Mouse (Mus musculus) brown adipose tissue, adult 24 weeks (tissue): ENCODE results near the gene Zfp773. TPM values are rescaled to one million over a fixed set of nuclear protein-coding genes. Genes with fewer than 3 reads are reported as not detected.
A peak's percentile ranks its signal among the peaks of the same experiment; 100 is the strongest.
"Not testable (repeated sequence)": the region's sequence is repeated elsewhere in the genome, so short reads cannot be mapped to it uniquely, and the experiment has no call there.

ENCODE experiments used
- H3K27ac ChIP-seq: fragments of 200-500 bp; replicated peaks from 2 replicates; pipeline ENCODE4 v1.5.1; 2012; ENCODE audit warnings: low read depth, mild to moderate bottlenecking, low read length
- H3K4me1 ChIP-seq: fragments of 200-500 bp; 2 replicates; pipeline ENCODE4 v1.6.1; 2012; ENCODE audit warnings: low read length, mixed read lengths; ENCODE audit not compliant: control insufficient read depth, insufficient read depth, insufficient read length
- H3K4me3 ChIP-seq: fragments of 200-500 bp; 2 replicates; pipeline ENCODE4 v1.5.1; 2012; ENCODE audit warnings: low read depth, mild to moderate bottlenecking, low read length, moderate library complexity; ENCODE audit not compliant: insufficient read depth
- polyA plus RNA-seq: library from polyadenylated mRNA; stranded (reverse); fragments of >200 nt; gene quantifications from 2 replicates; pipeline ENCODE4 v1.2.4, GENCODE M21; 2012; ENCODE audit not compliant: missing spikeins, insufficient read depth, insufficient read length

The Zfp773 gene
- polyA plus RNA-seq, result 0.63 TPM in 1 of 2 replicates, not detected in the other

GRCm38 (mm10) chr7:7136379-7136866 lies at the start of gene Zfp773:
Zfp773 (minus strand) TSS chr7:7136755.
- H3K4me3 ChIP-seq, result peak within 1 kb of the TSS; percentile 70
- no peak within 1 kb of the TSS for H3K27ac ChIP-seq
- no peaks in the 10 kb centered on the region for H3K4me1 ChIP-seq

DNA sequence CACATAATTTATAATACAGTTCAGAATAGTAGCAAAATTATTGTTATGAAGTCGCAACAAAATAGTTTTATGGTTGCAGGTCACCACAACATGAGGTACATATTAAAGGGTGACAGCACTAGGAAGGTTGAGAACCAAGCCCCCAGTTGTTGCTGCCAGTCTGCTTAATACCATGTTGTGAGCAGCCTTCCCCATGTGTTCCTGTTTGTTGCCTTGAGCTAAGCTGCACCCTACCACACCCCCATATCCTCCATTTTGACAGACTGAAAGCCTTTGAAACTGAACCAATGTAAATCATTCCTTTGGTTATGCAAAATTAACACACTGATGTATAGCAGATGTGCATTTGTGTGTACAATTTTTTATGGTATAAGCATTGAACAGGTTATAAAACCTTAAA lies 49.3 kb upstream of the Zfp773 start:
- H3K4me3 ChIP-seq, result no peak overlapping the region
- no peaks in the 10 kb centered on the region for H3K4me1 ChIP-seq
- H3K27ac ChIP-seq, result no peak overlapping the region

- Histone ChIP-seq H3K4me1 (no peaks in the 10 kb centered on the region), H3K27ac (no peak within 1 kb of the TSS), H3K4me3 (peak within 1 kb of the TSS; percentile 93)
These were observed 34.9 kb upstream of the Zfp773 start, which contains the start of gene Zfp418 for GRCm38 (mm10) chr7:7171227-7172147. Zfp418 (plus strand) TSS chr7:7171330.

- H3K4me1 ChIP-seq, result no peaks in the 10 kb centered on the region
- no peak overlapping the region for H3K4me3 ChIP-seq
- no peak overlapping the region for H3K27ac ChIP-seq
These were observed 9.5 kb upstream of the Zfp773 start for GRCm38 (mm10) chr7:7145991-7146608.

- no peak overlapping the region for H3K27ac ChIP-seq
- H3K4me1 ChIP-seq, result no peaks in the 10 kb centered on the region
- no peak overlapping the region for H3K4me3 ChIP-seq
These were observed 7.7 kb upstream of the Zfp773 start for GRCm38 (mm10) chr7:7144215-7144614.

GRCm38 (mm10) chr7:7132751-7133150 lies 3.8 kb downstream of the Zfp773 start:
- no peaks in the 10 kb centered on the region for H3K4me1 ChIP-seq
- no peak overlapping the region for H3K27ac ChIP-seq
- H3K4me3 ChIP-seq, result no peak overlapping the region

DNA sequence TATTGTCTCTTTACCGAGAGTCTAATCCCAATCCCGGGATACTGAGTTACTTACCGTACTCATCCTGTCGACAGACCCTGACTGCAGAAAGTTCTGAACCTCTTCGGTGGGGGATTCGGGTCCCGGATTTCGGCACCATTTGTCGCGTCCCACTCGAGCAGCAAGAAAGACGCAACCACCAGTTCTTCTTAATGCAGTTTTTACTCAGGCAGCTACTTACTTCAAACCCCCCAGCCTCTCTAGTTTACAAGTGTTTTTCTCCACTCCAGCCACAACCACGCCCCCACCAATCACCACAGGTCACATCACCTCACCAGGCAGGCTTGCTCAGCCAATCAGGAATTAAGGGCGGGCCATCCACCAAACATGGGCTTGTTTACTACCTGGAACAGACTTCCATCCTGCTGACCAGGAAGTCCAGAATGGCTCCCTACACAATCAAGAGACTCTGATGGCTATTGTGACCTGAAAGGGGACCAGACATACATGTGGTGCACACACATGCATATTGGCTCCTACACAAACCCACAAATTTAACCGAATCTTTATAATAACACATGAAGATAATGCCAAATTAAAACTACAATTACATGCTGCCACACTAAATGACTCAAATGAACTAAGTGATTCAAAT lies 5.9 kb downstream of the Zfp773 start:
- H3K27ac ChIP-seq, H3K4me1 ChIP-seq: not testable (repeated sequence)
- peak overlapping the region; percentile 40 for H3K4me3 ChIP-seq

- Histone ChIP-seq H3K27ac (no peak overlapping the region), H3K4me3 (peak overlapping the region; percentile 29), H3K4me1 (no peaks in the 10 kb centered on the region)
These were observed 15.0 kb downstream of the Zfp773 start for GRCm38 (mm10) chr7:7121602-7121980.

- Histone ChIP-seq H3K27ac (0 out of 2 replicates have a peak within 1 kb of the TSS, but pooled peaks have one; percentile 29), H3K4me3 (peak within 1 kb of the TSS; percentile 79), H3K4me1 (no peaks in the 10 kb centered on the region)
These were observed 15.5 kb downstream of the Zfp773 start, which contains the start of gene Zfp954 for GRCm38 (mm10) chr7:7120921-7121601. Zfp954 (minus strand) TSS chr7:7121488.

DNA sequence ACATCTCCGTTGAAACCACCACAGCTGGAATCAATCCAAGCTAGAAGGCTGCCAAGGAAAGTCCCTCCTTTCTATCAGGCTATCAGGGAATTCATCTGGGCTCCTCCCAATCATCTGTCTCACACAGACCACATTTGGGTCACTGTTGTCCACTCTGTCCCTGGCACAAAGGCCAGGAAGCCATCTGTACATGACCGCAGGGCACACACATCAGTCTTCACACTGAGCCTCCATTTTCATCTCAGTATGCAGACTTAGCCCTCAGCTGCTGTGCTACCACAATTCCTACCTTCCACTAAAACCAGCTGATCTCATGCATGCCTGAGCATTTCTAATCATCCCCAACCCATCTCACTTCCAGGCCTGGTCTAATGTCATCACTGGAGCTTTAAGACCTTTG lies 18.1 kb downstream of the Zfp773 start:
- no peaks in the 10 kb centered on the region for H3K4me1 ChIP-seq
- H3K4me3 ChIP-seq, result no peak overlapping the region
- no peak overlapping the region for H3K27ac ChIP-seq

GRCm38 (mm10) chr7:7108501-7108900 lies 28.1 kb downstream of the Zfp773 start:
- Histone ChIP-seq H3K4me3 (no peak overlapping the region), H3K4me1 (no peaks in the 10 kb centered on the region), H3K27ac (no peak overlapping the region)

Other genes starting within 250 kb of the Zfp773 start
- gene Aurkc, start 141.5 kb downstream of the Zfp773 start, polyA plus RNA-seq, result not detected in 2 replicates
- 3.6 and 4.9 TPM in 2 replicates for gene Zfp954, start 15.3 kb downstream of the Zfp773 start, polyA plus RNA-seq
- 1.4 and 1.5 TPM in 2 replicates for gene Zfp418, start 34.6 kb upstream of the Zfp773 start, polyA plus RNA-seq
- gene Zfp772, start 73.2 kb upstream of the Zfp773 start, polyA plus RNA-seq, result 1.9 and 3.6 TPM in 2 replicates
- gene Vmn2r29, start 110.6 kb upstream of the Zfp773 start, polyA plus RNA-seq, result not detected in 2 replicates
- 3.1 and 8.5 TPM in 2 replicates for gene Gm45844, start 141.5 kb upstream of the Zfp773 start, polyA plus RNA-seq
- 21.9 and 27.7 TPM in 2 replicates for gene Clcn4, start 164.1 kb upstream of the Zfp773 start, polyA plus RNA-seq
- not detected in 2 replicates for gene Vmn2r30, start 200.9 kb upstream of the Zfp773 start, polyA plus RNA-seq
- not detected in 2 replicates for gene Gm45783, start 237.8 kb upstream of the Zfp773 start, polyA plus RNA-seq